Mouse (Mus musculus): ENCODE data around the gene Fbxw8.
A peak's percentile ranks its signal among the peaks of the same experiment; 100 is the strongest.

GRCm38 (mm10) chr5:118029420-118029819 lies 125.8 kb downstream of the Fbxw8 start:
- TF ChIP-seq POLR2A (IDR thresholded peaks at IDR 0.05; ENCODE audit: control insufficient read depth, extremely low read depth, insufficient read depth, low read length, poor library complexity) = peak; percentile 50; the same call in 1 of the 2 replicates
- TF ChIP-seq CTCF (IDR thresholded peaks at IDR 0.05; ENCODE audit: borderline replicate concordance, control insufficient read depth, extremely low read depth, insufficient read depth, low read length, poor library complexity) = no peak
